Mouse (Mus musculus) MEL (cell line): ENCODE measurements around the gene Pla2g5.

Experiments used
- GABPA ChIP-seq: IDR thresholded peaks from 2 replicates; pipeline ENCODE4 v1.6.1; 2012; ENCODE audit warnings: low read depth, mild to moderate bottlenecking, inconsistent platforms, low read length, improper control_type of control experiment, moderate library complexity
- MAFK ChIP-seq: IDR thresholded peaks from 2 replicates; pipeline ENCODE4 v1.6.1; 2011; ENCODE audit warnings: low read depth, mild to moderate bottlenecking, low read length, improper control_type of control experiment, borderline replicate concordance
- NELFE ChIP-seq: IDR thresholded peaks from 2 replicates; pipeline ENCODE4 v1.6.1; 2011; ENCODE audit warnings: low read depth, low read length, improper control_type of control experiment
- ZC3H11A ChIP-seq: IDR thresholded peaks from 2 replicates; pipeline ENCODE4 v1.6.1; 2012; ENCODE audit warnings: low read depth, mild to moderate bottlenecking, inconsistent platforms, low read length, improper control_type of control experiment

DNA sequence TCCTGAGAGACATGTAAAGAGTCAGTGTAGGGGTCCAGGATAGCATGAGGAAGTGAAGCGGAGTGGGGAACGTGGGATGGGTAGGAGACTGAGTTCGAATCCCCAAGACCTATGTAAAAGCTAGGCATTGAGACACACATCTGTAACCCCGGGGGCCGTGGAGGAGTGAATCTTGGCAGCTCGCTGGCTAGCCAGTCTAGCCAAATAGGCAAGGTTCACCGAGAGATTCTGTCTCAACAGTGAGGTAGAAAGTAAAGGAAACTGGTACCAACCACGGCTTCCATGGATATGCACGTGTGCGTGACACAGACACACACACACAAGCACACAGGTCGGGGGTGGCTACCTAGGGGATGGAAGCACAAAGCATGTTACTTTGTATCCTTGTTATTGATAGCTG, 16.5 kb upstream of the Pla2g5 start:
- TF ChIP-seq NELFE (no peak), GABPA (no peak), MAFK (no peak), ZC3H11A (no peak)
